Mouse (Mus musculus): ENCODE data around the gene Bbc3. TPM values are rescaled to one million over a fixed set of nuclear protein-coding genes. Genes with fewer than 3 reads are reported as not detected.
"Not testable (repeated sequence)": the region's sequence is repeated elsewhere in the genome, so short reads cannot be mapped to it uniquely, and the experiment has no call there.

The Bbc3 gene
- total RNA-seq, 2 experiments from 2014 or later: 7.0 to 9.0 TPM

GRCm38 (mm10) chr7:16294837-16295236, 13.4 kb upstream of the Bbc3 start:
- DNase-seq: peak; percentile 98

GRCm38 (mm10) chr7:16295321-16295900, 12.8 kb upstream of the Bbc3 start:
- DNase-seq: peak; percentile 81

- DNase-seq: no peak
Measured at GRCm38 (mm10) chr7:16296146-16296545, 12.0 kb upstream of the Bbc3 start.

- peak; percentile 93 for DNase-seq
Measured at GRCm38 (mm10) chr7:16296766-16297390, 11.3 kb upstream of the Bbc3 start.

GRCm38 (mm10) chr7:16297616-16298015, 10.6 kb upstream of the Bbc3 start:
- DNase-seq: no peak

GRCm38 (mm10) chr7:16298927-16299326, 9.3 kb upstream of the Bbc3 start:
- DNase-seq: no peak

- peak; percentile 88 for DNase-seq
Measured at GRCm38 (mm10) chr7:16299419-16300035, 8.7 kb upstream of the Bbc3 start.

- not testable (repeated sequence) for DNase-seq
Measured at GRCm38 (mm10) chr7:16307141-16307540, 1.1 kb upstream of the Bbc3 start.

- DNase-seq: peak; percentile 12
Measured at GRCm38 (mm10) chr7:16308555-16309317, 543 bp downstream of the Bbc3 start.

- peak; percentile 93 for DNase-seq
Measured at GRCm38 (mm10) chr7:16309318-16310019, 1.3 kb downstream of the Bbc3 start.

GRCm38 (mm10) chr7:16310020-16310520, 1.9 kb downstream of the Bbc3 start:
- DNase-seq: peak; percentile 88

- DNase-seq: peak; percentile 33
Measured at GRCm38 (mm10) chr7:16310521-16311452, 2.6 kb downstream of the Bbc3 start.

GRCm38 (mm10) chr7:16311453-16312004, 3.3 kb downstream of the Bbc3 start:
- DNase-seq: peak; percentile 58

GRCm38 (mm10) chr7:16312011-16312671, 3.9 kb downstream of the Bbc3 start:
- DNase-seq: peak; percentile 70

- peak; percentile 89 for DNase-seq
Measured at GRCm38 (mm10) chr7:16312672-16313311, 4.6 kb downstream of the Bbc3 start.

- peak; percentile 94 for DNase-seq
Measured at GRCm38 (mm10) chr7:16313481-16314220, 5.5 kb downstream of the Bbc3 start.

- no peak for DNase-seq
Measured at GRCm38 (mm10) chr7:16314221-16314775, 6.1 kb downstream of the Bbc3 start.

GRCm38 (mm10) chr7:16315222-16315759, 7.1 kb downstream of the Bbc3 start:
- DNase-seq: no peak

Measured in heart, postnatal 4 days (tissue).